Mouse (Mus musculus) intestine, embryonic 14.5 days (tissue): ENCODE results near the gene Glrp1. TPM values are rescaled to one million over a fixed set of nuclear protein-coding genes. Genes with fewer than 3 reads are reported as not detected.
A peak's percentile ranks its signal among the peaks of the same experiment; 100 is the strongest.

ENCODE experiments used
- ATAC-seq: fragments of 200-750 bp; cut with Nextera tagmentation; replicated peaks from 2 replicates; pipeline ENCODE4 v1.8.0; 2017; ENCODE audit warnings: low read depth, moderate number of reproducible peaks, moderate TSS enrichment, moderate library complexity; ENCODE audit not compliant: low FRiP score, low TSS enrichment
- DNase-seq: peaks from one replicate; pipeline ENCODE4 v3.0.0-alpha.2; 2018; ENCODE audit warnings: low spot score
- H3K27ac ChIP-seq: fragments of 300-500 bp; sonication (generic); 2 replicates; pipeline ENCODE4 v1.5.1; 2014; ENCODE audit warnings: low read depth, mild to moderate bottlenecking, control low read depth
- H3K27me3 ChIP-seq: fragments of 300-500 bp; sonication (generic); replicated peaks from 2 replicates; pipeline ENCODE4 v1.6.1; 2014; ENCODE audit warnings: low read length, control low read depth; ENCODE audit not compliant: control insufficient read depth, insufficient read depth
- H3K36me3 ChIP-seq: fragments of 300-500 bp; sonication (generic); 2 replicates; pipeline ENCODE4 v1.6.1; 2014; ENCODE audit warnings: low read length, control low read depth; ENCODE audit not compliant: control insufficient read depth, insufficient read depth
- H3K4me1 ChIP-seq: fragments of 300-500 bp; sonication (generic); replicated peaks from 2 replicates; pipeline ENCODE4 v1.6.1; 2014; ENCODE audit warnings: low read length, control low read depth, mixed read lengths; ENCODE audit not compliant: control insufficient read depth, insufficient read depth
- H3K4me2 ChIP-seq: fragments of 300-500 bp; sonication (generic); 2 replicates; pipeline ENCODE4 v1.6.1; 2014; ENCODE audit warnings: low read length
- H3K4me3 ChIP-seq: fragments of 300-500 bp; sonication (generic); 2 replicates; pipeline ENCODE4 v1.5.1; 2014; ENCODE audit warnings: low read depth, low read length, control low read depth, mixed read lengths
- H3K9ac ChIP-seq: fragments of 300-500 bp; sonication (generic); 2 replicates; pipeline ENCODE4 v1.6.1; 2014; ENCODE audit warnings: mild to moderate bottlenecking, low read length
- H3K9me3 ChIP-seq: fragments of 300-500 bp; sonication (generic); 2 replicates; pipeline ENCODE4 v1.6.1; 2016; ENCODE audit warnings: low read length, control low read depth; ENCODE audit not compliant: control insufficient read depth
- WGBS: fragments of 180-500 bp; shearing (Covaris S2); extraction: QIAGEN DNeasy Blood & Tissue Kit; methylation state at CpG from one replicate; pipeline ENCODE4 v1.1.7; 2014; 5-methylcytosine and 5-hydroxymethylcytosine counted together
- polyA plus RNA-seq: library from polyadenylated mRNA; unstranded; fragments of >200 nt; fragmentation: Nextera tagmentation; extraction: Ambion mirVana; gene quantifications from 2 replicates; pipeline ENCODE4 v1.2.1, GENCODE M21; 2014

Glrp1 gene
- polyA plus RNA-seq, 1 experiment from 2014 or later, result not detected

DNA sequence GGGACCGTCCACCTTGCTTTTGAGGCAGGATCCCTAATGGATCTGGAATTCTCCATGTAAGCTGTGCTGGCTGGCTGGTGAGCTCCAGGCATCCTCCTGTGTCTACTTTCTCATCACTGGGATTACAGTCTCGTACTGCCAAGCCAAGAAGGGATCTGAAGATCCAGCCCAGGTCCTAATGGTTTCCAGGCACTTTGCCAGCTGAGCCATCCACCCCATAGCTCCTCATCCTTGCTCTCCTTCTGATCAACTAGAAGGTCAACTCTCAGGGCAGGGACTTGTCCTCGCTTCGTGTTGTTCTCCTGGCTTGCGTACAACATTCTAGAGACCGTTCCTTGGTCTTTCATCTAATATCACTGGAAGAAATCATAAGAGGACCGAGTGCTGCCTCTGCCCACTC, 29.4 kb upstream of the Glrp1 start:
- no peak overlapping the region for H3K27ac ChIP-seq
- no peak overlapping the region for H3K4me2 ChIP-seq
- H3K27me3 ChIP-seq, result no peaks in the 10 kb centered on the region
- H3K36me3 ChIP-seq, result no peaks in the 10 kb centered on the region
- DNase-seq, result no peak
- ATAC-seq, result no peak
- no peaks in the 10 kb centered on the region for H3K9me3 ChIP-seq
- no peak overlapping the region for H3K9ac ChIP-seq
- no peaks in the 10 kb centered on the region for H3K4me1 ChIP-seq
- WGBS, result 74% methylated on average over 7 of the region's 7 CpGs
- no peak overlapping the region for H3K4me3 ChIP-seq

DNA sequence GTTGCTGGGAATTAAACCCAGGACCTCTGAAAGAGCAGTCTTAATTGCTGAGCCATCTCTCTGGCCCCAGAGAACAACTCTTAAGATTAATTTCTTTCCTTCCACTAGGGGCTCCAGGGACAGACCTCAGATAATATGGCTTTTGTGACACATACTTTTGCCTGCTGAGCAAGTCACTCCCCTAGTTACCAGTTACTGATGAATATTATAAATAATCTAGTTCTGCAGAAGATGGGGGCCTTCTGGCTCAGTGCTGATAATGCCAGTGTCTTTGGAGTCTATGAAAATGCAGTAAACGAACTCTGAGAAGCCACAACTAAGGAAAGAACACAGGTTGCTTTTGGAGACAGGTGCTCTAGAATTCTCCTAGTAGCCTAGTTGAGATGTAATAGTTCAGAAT, 26.4 kb upstream of the Glrp1 start:
- no peak overlapping the region for H3K9ac ChIP-seq
- H3K4me3 ChIP-seq, result no peak overlapping the region
- WGBS, result 92% methylated on average over 1 of the region's 1 CpGs
- no peaks in the 10 kb centered on the region for H3K4me1 ChIP-seq
- no peak for ATAC-seq
- H3K36me3 ChIP-seq, result no peaks in the 10 kb centered on the region
- no peak overlapping the region for H3K4me2 ChIP-seq
- no peaks in the 10 kb centered on the region for H3K9me3 ChIP-seq
- DNase-seq, result no peak
- H3K27me3 ChIP-seq, result no peaks in the 10 kb centered on the region
- no peak overlapping the region for H3K27ac ChIP-seq

DNA sequence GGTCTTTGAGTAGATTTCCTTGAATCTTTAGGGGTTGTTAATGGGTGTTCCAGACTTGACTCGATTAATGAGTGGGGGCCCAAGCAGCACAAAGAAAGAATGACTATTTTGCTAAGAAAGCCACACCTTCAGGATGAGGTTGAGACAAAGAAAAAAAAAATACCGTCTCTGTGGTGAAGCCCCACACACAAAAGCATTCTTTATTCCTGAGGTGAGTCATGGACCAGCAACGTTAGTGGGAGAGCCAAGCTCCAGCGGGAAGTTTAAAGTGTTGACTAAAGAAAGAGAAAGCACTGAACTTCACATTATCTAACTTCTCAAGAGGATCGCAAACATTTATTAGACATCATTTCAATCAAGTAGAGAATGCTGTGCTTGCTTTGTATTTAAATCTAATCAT, 24.2 kb upstream of the Glrp1 start:
- no peaks in the 10 kb centered on the region for H3K27me3 ChIP-seq
- DNase-seq (no peak), ATAC-seq (no peak)
- H3K36me3 ChIP-seq, result no peaks in the 10 kb centered on the region
- no peak overlapping the region for H3K4me3 ChIP-seq
- no peak overlapping the region for H3K27ac ChIP-seq
- no peak overlapping the region for H3K4me2 ChIP-seq
- no peaks in the 10 kb centered on the region for H3K4me1 ChIP-seq
- no peaks in the 10 kb centered on the region for H3K9me3 ChIP-seq
- no peak overlapping the region for H3K9ac ChIP-seq
- 65% methylated on average over 5 of the region's 5 CpGs for WGBS

DNA sequence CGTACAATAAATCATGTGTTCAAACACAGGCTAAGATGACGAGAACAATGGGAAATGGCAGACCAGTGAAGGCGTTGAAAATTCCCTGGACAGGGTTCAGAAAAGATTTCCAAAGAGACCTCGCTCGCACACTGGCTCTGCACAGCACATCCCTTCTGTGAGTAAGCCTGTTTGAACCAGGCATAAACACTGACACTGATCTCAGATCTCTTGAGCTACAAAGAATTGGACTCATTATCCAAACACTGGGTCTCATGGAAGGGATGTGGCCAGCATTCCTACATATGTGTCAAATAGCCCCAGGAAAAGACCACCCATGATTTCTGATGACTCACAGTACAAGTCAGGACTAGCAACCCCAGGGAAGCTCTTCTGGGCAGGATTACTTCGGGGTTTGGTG, 16.3 kb upstream of the Glrp1 start:
- H3K4me3 ChIP-seq, result no peak overlapping the region
- 39% methylated on average over 6 of the region's 6 CpGs for WGBS
- no peaks in the 10 kb centered on the region for H3K36me3 ChIP-seq
- H3K9me3 ChIP-seq, result no peaks in the 10 kb centered on the region
- DNase-seq (no peak), ATAC-seq (0 out of 2 replicates have a peak, but pooled peaks have one; percentile 23)
- H3K27me3 ChIP-seq, result no peaks in the 10 kb centered on the region
- no peak overlapping the region for H3K4me2 ChIP-seq
- H3K27ac ChIP-seq, result peak overlapping the region; percentile 11; the same call in 1 of the 2 replicates
- H3K9ac ChIP-seq, result no peak overlapping the region
- H3K4me1 ChIP-seq, result 0 out of 2 replicates have a peak, but pooled peaks cover 5% of the 10 kb centered on the region

DNA sequence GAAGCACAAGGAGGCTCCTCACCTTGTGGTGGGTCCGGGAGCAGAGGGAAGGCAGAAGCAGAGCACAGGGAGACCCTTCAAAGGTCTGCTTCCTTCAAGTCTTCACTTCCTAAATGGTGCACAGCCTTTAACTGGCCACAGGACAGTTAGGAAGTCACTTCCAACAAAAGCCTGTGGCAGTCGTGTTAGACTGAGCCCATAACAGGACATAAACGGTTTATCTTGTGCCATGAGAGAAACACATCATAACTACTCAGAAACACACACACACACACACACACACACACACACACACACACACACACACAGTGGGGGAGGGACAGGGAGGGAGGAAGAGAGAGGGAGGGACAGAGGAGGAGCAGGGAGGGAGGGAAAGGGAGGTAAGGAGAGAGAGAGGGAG, 15.8 kb upstream of the Glrp1 start:
- no peak for ATAC-seq
- H3K4me3 ChIP-seq, result no peak overlapping the region
- DNase-seq, result no peak
- H3K27ac ChIP-seq, result no peak overlapping the region
- no peak overlapping the region for H3K4me2 ChIP-seq
- H3K4me1 ChIP-seq, result 0 out of 2 replicates have a peak, but pooled peaks cover 5% of the 10 kb centered on the region
- H3K9me3 ChIP-seq, result no peaks in the 10 kb centered on the region
- H3K36me3 ChIP-seq, result no peaks in the 10 kb centered on the region
- H3K27me3 ChIP-seq, result no peaks in the 10 kb centered on the region
- no peak overlapping the region for H3K9ac ChIP-seq
- WGBS, result 49% methylated on average over 3 of the region's 3 CpGs

DNA sequence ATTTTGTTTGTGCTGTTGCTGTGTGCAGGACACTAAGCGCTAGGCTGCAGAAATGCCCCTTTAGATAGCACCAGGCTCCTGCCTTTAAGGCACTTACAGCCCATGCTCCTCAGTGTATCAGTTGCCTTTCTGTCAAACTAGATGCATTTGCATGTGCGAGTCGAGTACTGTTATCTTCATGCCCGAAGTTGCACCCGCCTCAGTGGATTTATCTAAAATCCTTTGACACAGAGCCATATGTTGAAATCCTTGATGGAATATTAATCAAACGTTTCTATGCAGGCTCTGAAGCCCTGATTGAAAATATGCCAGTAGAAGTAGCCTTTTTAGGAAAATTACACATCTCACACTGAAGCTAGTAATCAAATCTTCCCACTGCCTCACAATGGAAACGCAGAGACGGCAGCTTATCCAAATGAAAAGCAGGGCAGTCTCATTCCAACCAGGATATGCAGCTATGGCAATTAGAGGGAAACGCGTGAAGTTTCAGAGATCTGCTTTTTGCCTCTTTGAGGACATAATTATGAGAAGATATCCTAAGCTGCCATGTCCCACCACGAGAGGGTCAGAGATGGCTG, 11.4 kb upstream of the Glrp1 start:
- no peak for ATAC-seq
- no peak for DNase-seq
- WGBS, result 78% methylated on average over 11 of the region's 11 CpGs
- Histone ChIP-seq H3K27me3 (no peaks in the 10 kb centered on the region), H3K9ac (no peak overlapping the region), H3K4me2 (no peak overlapping the region), H3K36me3 (no peaks in the 10 kb centered on the region), H3K9me3 (no peaks in the 10 kb centered on the region), H3K27ac (no peak overlapping the region), H3K4me3 (no peak overlapping the region), H3K4me1 (0 out of 2 replicates have a peak, but pooled peaks cover 4% of the 10 kb centered on the region)

DNA sequence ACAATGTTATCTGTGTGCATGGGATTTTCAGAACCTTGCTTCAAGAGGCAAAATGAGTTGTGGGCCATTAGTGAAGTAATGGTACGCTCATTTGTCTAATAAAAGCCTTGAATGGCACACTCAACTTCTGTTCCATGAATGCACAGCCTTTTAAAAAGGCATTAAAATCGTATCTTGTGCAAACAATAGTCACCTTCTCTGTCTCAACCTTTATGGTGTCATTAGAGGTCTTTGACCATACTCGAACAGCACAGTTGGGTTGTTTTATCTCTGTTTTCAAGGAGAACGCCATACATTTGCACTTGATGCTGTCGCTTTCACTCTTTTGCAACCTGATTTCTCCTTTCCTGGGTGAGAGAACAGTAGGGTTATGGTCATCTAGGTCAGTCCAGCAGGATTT, 3.7 kb upstream of the Glrp1 start:
- DNase-seq, result peak; percentile 55
- Histone ChIP-seq H3K9ac (no peak overlapping the region), H3K9me3 (no peaks in the 10 kb centered on the region), H3K4me2 (no peak overlapping the region), H3K4me1 (no peaks in the 10 kb centered on the region), H3K36me3 (no peaks in the 10 kb centered on the region), H3K27me3 (no peaks in the 10 kb centered on the region), H3K27ac (no peak overlapping the region), H3K4me3 (no peak overlapping the region)
- ATAC-seq, result peak; percentile 62
- 46% methylated on average over 5 of the region's 5 CpGs for WGBS

DNA sequence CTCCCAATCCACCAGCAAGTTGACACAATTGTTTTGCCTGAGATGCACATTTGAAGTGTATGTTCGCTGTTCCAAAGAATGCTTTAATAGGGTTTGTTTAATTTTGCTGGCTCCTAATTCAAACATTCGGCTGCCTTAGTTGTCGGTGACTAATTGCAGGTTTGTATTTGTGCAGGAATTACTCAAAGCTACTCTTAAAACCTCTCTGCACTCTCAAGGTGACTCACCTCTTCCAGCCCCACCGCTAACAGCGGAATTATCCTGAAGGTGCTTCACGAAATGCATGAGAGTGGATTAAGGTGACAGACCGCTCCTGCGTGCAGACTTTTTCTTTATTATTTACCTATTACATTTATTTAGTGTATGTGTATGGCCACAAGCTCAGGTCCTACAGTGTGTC, 2.0 kb downstream of the Glrp1 start:
- H3K36me3 ChIP-seq, result no peaks in the 10 kb centered on the region
- ATAC-seq (no peak), DNase-seq (no peak)
- H3K9ac ChIP-seq, result no peak overlapping the region
- no peaks in the 10 kb centered on the region for H3K27me3 ChIP-seq
- H3K4me1 ChIP-seq, result peaks cover 8% of the 10 kb centered on the region
- WGBS, result 40% methylated on average over 8 of the region's 8 CpGs
- no peak overlapping the region for H3K4me3 ChIP-seq
- no peak overlapping the region for H3K4me2 ChIP-seq
- no peaks in the 10 kb centered on the region for H3K9me3 ChIP-seq
- H3K27ac ChIP-seq, result no peak overlapping the region

DNA sequence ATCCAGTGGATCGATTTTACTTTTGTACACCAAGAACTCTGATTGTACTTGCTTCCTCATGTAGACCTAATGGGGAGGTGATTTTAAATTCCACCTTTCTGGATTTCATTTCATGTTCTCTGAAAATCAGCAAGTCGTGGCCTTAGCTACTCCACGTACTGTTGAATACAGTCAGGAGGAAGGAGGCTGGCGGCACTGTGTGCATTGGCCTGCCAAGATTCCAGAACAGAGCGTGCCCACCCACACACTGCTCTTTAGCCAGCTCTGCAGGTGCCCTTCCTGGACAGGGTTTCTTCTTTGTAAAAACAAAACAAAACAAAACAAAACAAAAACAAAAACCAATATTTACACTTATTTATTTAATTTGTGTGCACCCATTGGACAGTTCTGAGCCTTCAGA, 2.7 kb downstream of the Glrp1 start:
- H3K4me3 ChIP-seq, result no peak overlapping the region
- H3K9ac ChIP-seq, result no peak overlapping the region
- WGBS, result 72% methylated on average over 5 of the region's 5 CpGs
- ATAC-seq (no peak), DNase-seq (no peak)
- no peaks in the 10 kb centered on the region for H3K27me3 ChIP-seq
- H3K9me3 ChIP-seq, result no peaks in the 10 kb centered on the region
- peaks cover 8% of the 10 kb centered on the region for H3K4me1 ChIP-seq
- H3K36me3 ChIP-seq, result no peaks in the 10 kb centered on the region
- H3K27ac ChIP-seq, result no peak overlapping the region
- H3K4me2 ChIP-seq, result no peak overlapping the region
